Mouse (Mus musculus) telencephalon, adult 2 months (tissue): ENCODE results near the gene Zyx.

Experiments used
- DNase-seq: peaks from one replicate; pipeline ENCODE4 v3.0.0-alpha.2; 2011; ENCODE audit warnings: low read depth, low spot score

Zyx gene

DNA sequence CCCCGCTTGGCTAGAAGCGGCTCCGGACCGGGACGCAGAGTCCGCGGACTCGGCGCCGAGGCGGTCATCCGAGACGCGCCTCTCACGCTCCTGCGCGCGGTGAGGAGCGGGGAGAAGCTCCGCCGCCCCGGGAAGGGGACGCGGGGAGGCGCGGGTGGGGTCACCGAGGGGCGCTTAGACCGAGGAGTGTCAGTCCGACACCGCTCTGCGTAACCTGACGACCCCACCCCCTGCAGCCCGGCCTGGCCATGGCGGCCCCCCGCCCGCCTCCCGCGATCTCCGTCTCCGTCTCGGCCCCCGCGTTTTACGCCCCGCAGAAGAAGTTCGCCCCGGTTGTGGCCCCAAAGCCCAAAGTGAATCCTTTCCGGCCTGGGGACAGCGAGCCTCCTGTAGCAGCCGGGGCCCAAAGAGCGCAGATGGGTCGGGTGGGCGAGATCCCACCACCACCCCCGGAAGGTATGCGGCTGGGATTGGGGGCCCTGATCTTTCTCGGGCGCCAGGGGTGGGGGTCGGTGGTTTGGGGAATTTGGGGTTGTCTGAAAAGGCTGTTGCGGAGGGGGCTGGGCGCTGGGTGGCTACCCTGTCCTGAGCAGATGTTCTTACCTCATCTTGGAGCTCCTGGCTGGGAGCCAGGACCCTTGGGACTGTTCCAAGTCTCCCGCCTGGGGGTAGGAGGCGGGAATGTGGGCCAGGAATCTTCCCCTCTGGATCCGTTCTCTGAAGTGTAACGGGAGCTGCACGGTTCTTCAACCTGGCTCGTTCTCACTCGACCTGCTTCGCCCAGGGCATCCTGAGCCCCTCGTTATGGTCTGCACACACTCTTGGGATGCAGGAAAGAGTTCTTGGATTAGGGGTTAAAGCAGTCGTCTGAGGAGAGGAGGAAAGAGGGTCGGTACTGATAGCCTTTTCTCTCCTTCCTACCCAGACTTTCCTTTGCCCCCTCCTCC, 864 bp downstream of the Zyx start:
- DNase-seq: no peak

DNA sequence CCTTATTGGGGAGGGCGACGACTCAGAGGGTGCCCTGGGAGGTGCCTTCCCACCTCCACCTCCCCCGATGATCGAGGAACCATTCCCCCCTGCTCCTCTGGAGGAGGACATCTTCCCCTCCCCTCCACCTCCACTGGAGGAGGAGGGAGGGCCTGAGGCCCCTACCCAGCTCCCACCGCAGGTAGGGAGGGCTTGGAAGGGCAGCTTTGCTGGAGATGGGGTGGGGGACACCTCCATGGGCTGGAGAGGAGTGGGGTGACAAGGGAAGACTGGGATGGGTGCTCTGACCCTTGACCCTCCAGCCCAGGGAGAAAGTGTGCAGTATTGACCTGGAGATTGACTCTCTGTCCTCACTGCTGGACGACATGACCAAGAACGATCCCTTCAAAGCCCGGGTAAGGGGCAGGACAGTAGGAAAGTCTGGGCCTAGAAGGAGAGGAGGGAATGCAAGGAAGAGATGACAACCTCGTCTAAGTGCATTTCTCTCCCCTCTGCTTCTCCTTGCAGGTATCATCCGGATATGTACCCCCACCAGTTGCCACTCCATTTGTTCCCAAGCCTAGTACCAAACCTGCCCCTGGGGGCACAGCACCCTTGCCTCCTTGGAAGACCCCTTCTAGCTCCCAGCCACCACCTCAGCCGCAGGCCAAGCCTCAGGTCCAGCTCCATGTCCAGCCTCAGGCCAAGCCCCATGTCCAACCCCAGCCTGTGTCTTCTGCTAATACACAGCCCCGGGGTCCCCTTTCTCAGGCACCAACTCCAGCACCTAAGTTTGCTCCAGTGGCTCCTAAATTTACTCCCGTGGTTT, 1.7 kb downstream of the Zyx start:
- no peak for DNase-seq

DNA sequence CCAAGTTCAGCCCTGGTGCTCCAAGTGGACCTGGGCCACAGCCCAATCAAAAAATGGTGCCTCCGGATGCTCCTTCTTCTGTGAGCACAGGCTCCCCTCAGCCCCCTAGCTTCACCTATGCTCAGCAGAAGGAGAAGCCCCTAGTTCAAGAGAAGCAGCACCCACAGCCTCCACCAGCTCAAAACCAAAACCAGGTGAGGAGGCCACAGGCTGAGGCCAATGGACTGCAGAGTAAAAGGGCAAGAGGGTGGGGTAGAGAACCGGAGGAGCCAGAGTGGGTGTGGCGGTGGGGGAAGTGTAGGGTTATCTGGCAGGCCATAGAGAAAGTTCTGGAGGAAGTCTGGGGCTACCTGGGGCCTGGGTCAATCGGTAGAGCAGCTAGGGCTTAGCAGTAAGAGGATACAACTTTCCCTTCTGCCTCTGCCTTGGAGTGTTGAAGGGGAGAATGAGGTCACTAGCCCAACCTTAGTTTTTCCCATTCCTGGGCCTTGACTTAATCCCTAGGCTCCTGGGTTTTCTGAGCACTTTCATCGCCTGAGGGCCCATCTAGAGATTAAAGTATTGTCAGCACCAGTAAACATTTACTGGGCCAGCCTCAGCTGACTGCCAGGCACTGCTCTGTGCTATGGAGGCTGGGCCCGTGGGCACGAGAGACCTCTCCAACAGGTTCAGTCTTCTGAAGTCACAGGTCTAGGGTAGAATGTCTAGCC, 2.5 kb downstream of the Zyx start:
- no peak for DNase-seq

DNA sequence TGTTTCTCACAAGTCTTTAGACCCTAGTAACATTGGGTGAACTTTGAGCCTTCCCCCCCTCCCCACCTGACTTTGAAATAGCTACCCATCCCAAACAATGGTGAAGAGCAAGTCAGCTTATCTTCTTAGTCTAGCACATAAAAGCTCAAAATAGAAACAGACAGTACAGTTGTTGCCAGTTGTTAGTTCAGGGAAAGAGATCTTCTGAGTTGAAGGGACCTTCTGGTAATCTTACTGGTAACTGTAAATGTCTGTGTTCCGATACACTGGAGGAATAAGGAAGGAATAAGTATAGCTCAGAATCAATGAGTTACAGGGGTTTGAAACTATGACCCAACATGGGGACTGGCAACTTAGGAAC, 3.0 kb downstream of the Zyx start:
- DNase-seq: no peak

DNA sequence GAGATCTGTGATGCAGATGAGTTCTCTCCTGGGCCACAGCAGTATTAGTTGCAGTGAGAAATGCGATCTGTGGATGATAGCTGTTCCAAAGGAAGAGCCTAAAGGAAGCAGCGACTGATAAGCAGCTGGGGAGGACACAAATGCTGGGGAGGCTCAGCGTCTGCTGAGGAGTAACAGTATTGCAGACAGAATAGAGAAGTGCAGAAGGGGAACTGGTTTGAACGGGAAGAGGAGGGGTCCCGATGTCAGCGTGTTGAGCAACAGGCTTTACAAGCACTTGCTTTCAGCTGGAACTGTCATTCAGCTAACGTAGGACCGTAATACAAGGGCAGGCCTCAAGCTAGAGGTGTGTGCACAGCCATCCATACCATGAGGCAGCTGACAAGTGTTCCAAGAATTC, 3.8 kb downstream of the Zyx start:
- DNase-seq: no peak

DNA sequence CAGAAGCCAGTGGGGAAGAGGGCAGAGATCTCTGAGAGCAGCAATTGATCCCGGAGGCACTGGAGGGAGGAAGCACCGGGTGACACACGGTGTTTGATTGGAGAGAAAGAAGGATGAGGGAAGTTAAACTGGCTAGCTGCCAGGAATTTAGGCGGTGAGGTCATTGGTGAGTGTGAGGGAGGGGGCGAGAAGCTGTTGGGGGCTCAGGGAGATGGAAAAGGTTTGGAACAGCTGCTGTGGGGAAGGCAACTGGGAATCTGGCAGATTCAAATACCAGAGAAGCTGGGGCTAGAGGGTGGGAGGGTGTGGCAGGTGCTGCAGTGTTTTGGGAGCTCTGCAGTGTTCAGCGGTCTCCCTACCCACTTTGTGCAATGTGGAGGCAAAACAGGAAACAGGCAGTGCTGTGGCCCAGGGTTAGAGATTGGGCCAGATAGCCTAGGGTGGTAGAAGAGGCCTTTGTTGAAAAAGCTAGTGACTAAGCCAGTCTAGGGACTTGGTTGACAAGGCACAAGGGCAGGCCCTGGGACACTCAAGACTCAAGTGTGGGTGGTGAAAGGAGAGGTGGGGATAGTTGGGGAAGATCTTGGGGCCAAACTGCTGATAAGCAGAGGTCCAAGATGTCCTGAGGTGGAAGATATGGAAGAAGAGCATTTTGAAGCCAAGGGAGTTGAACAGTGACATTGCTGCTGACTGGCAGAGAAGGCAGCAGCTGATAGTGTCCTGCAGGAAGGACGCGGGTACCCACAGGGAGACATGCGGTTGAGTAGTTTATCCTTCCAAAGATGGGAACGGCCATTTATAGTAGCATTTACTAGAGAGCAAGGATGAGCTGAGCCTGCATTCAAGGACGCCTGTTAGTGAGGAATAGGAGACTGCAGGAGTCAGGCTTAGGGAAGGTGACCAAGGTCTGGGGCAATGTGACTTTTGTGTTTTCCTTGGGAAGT, 4.9 kb downstream of the Zyx start:
- DNase-seq: peak; percentile 49

DNA sequence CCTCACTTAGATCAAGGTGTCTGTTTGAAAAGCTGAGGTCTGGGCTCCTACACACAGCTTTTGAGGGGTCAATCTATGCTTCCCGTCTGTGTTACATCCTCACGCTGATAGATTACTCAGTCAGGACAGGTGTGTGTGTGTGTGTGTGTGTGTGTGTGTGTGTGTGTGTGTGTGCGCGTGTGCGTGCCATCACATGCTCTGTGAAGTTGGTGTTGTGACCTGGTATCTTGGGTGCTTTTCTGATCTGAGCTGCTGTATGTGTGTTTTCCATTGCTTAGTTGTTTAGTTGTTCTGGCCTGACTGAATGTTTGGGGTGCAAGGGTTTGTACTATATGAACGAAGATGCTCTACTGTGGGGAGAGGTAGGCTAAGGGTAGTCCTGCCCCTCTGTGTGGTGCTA, 5.9 kb downstream of the Zyx start:
- DNase-seq: no peak

DNA sequence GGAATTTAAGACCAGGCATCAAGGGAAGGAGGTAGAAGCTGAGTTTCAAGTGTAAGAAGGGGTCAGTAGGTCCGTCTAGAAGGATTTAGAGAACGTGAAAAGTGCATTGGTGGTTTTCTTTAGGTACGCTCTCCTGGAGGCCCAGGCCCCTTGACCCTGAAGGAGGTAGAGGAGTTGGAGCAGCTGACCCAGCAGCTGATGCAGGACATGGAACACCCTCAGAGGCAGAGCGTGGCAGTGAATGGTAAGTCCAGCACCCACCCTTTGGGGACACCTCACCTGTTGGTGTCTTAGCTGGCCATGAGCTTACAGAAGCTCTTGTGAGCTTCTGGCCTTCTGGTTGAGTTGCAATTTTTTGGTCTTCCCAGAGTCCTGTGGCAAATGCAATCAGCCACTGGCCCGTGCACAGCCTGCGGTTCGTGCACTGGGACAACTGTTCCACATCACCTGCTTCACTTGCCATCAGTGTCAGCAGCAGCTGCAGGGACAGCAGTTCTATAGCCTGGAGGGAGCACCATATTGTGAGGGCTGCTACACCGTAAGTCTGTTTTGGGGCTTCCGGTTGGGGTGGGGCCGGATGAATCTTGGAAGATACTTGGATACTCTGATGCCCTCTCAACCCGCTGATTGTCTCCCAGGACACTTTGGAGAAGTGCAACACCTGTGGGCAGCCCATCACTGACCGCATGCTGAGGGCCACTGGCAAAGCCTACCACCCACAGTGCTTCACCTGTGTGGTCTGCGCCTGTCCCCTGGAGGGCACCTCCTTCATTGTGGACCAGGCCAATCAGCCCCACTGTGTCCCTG, 6.6 kb downstream of the Zyx start:
- DNase-seq: no peak

DNA sequence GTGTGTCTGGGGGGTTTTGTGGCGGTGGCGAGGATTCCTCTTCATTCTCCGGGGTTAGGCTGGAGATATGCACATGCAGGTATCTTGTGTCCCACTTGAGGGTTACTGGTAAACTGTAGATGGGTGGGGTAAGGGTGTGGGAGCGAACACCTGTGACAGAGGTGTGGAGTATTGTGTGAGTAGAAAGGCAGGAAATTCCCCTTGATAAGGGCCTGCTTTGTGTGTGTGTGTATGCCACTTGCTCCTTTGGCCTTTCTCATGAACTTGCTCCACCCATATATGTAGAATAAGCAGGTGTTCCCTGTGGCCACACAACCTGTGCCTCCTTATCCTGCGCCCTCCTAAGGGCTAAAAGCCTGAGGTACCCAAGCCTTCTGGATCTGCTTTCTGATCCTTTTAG, 7.5 kb downstream of the Zyx start:
- no peak for DNase-seq

DNA sequence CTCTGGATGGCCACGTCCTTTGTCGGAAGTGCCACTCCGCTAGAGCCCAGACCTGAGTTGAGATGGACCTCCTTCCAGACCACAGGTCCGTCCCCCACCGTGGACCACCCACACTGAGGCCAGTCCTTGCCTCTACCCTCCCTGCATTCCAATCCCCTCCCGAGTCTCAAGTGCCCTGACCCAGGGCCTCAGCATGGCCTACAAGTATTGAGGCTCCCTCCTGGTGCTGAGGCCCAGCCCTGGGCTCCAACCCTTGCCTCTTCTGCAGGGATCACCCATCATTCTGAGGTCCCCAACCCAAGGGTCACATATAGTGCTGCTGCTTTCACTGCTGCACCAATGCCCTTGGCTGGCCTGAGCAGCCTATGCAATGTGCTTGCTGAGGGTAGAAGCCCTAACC, 8.5 kb downstream of the Zyx start:
- no peak for DNase-seq

DNA sequence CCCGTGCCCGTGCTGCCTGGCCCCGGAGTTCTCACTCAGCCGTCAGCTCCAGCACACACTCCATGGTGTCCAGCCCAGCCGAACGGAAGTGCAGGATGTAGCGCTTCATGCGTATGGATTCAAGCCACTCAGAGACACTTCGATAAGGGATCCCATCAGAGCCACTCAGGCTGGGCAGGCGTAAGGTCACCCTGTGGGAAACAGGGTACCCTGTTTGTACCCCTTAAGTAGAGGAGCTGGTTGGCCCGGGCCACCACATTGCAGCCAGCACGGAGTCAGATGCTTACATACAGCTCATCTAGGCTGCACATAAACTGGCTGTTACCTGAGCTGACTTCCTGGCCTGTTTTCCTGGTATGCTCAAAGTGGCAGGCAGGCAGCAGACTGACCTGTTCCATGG, 9.5 kb downstream of the Zyx start:
- DNase-seq: no peak

DNA sequence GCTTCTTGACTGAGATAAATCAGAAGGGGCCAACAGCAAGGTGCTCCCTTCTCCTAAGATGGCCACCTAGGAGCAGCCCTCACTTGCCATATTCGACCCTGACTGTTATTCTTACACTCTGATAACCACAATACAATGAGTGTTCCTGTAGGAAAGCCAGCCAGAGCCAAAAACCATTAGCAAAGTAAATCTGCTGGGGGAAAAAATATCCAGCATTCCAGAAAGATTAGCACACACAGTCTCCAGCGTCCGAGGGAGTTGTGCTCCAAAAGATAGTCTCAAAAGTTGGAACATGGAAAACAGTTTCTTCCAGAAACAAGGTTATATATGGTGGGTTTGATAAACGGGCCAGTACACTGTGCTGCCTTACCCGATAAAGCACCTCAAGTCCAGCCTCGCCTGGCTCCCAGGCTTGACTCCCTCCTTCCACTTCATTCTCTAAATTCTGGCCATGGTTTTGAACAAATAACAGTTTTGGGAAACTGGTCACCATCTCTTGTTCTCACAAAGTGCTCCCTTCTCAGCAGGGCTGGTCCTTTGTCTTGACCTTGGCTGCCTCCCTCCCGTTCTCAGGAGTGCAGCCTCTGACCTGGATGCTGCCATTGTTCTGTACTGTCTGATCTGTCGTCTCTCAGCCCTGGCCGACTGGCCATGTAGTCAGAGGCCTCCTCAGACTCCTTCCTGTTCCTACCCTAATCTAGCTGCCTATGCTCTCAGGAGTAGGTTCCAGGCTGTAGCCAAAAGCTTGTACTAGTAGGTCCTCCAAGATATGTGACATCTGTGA, 10.1 kb downstream of the Zyx start:
- no peak for DNase-seq

DNA sequence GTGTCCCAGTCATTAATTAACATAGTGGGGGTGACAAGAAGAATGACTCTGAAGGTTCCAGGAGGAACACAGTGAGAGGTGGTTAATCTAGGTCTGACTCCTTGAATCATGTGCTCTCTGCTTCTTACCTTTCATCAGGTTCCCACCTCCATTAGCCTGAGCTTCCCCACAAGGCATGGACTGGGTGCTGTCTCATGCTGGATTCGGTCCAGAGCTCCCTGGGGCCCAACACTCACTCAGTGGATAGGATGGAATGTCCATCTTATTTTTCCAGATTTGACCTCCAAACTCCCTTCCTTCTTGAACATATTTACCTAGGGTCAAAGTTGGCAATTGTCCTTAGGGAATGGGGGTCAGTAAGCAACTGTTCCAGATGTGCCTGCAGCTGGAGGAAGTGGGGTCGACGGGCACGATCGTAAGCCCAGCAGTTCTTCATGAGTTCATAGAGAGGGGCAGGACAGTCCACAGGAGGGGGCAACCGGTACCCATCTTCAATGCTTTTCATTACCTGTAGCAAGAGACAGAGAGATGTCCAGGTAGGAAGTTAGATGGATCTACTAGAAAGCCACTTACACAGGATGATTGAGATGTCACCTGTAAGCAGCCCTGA, 10.9 kb downstream of the Zyx start:
- no peak for DNase-seq

DNA sequence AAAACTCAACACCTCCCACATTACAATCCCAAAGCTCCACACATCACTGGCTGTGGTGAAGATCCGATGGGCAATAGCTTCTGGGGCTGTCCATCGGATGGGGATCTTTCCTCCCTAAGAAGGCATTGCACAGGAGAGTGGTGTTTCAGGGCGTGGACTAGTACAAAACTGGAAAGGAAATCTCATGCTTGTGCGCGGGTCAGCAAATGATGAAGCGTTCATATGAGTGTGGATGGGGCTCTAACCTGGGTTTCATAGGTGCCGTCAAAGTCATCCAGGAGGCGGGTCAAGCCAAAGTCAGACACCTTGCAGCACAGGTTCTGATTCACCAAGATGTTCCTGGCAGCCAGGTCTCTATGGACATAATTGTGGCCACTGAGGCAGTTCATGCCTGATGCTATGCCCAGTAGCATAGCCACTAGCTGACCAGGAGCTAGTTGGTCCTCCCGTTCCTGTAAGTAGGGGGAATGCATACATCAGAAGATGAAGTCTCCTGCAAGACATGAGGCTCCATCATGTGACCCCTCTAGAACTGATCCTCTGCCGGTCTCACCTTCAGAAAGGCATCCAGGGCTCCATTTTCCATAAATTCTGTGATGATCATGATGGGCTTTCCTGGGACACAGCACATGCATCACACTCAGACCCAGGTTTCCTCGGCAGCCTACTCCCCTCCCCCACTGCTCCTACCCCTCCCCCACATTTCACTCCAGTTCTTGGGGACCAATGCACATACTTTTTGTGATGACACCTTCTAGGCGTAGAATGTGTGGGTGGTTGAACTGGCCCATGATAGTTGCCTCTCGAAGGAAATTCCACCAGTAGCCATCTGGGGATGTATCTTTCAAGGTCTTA, 11.8 kb downstream of the Zyx start:
- DNase-seq: no peak

DNA sequence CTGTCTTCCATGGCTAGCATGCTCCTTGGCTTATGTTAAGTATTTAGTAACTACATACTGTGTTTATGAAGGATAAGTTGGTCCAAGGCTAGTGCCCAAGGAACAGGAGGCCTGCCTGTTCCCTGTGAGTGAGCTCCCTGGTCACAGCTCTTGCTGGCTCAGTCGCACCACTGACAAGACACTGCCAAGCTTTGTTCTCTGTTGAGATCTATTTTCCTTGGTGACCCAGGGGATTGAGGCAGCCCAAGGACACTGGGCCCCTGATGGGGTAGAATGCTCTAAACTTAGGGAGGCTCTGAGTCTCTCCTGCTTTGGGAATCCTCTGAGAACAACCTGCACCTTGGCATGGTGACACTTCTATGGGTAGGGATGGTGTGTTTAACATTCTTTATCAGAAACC, 12.6 kb downstream of the Zyx start:
- DNase-seq: no peak

DNA sequence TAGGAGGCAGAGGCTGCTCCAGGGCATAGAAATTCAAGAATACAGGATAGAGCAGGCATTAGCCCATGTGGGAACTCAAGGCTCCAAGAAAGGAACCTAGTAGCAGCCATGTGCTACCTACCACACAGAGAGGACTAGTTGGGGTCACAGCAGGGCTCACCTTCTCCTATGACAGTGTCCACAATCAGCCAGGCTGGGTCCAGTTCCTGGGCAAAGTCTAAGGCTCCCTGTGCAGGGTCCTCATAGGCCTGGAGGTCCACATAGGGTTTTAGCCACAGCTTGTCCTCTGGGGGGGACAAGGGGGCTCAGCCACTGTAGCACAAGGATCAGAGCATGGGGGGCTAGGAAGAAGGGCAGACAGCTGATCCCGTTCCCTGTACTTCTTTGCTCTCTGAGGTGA, 13.1 kb downstream of the Zyx start:
- DNase-seq: no peak

DNA sequence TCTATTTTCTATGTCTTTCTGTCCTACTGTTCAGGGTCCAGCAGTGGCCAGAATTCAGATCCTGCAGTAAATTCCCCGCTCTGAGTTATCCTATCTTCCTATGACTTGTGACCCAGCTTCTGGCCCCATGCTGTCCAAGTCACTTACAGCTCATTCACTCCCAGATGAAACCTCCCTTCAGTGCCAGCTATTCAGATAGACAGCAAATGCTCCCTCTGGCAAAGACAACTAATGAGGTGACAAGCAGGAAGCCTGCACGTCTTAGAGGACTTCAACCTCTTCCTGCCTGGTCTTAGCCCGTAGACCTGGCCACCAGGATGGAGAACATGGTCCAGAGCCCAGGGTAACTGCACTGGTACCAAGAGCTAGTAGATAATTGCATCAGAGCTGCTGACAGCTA, 13.5 kb downstream of the Zyx start:
- no peak for DNase-seq

DNA sequence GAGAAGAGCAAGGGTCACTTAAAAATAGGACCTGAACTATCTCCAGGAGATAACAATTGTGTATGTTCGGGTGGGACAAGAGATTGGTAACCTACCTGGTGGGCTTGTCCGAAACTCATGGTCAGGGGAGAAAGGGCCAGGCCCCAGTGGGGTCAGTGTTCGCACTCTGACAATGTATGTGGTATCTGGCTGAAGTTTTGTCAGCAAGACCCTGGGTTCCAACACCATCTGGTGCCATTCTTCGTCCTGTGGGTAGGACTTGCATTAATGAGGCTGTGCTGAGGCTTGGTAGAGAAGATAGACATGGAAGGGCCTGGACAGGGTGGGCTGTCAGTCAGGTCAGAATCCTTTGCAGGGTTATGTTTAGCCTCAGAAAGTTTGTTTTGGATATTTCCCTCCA, 14.6 kb downstream of the Zyx start:
- no peak for DNase-seq
